Mouse (Mus musculus) testis, adult 2 months (tissue): ENCODE data around the gene Ccl28.

ENCODE experiments used
- CTCF ChIP-seq: fragments of 200-500 bp; IDR thresholded peaks from 2 replicates; pipeline ENCODE4 v1.5.1; 2012; ENCODE audit warnings: low read depth, mild to moderate bottlenecking, inconsistent platforms, low read length, moderate library complexity; ENCODE audit not compliant: control insufficient read depth, insufficient read depth, insufficient replicate concordance
- POLR2A ChIP-seq: fragments of 200-500 bp; IDR thresholded peaks from 2 replicates; pipeline ENCODE4 v1.6.1; 2012; ENCODE audit warnings: low read depth, mild to moderate bottlenecking, inconsistent platforms, low read length, moderate library complexity; ENCODE audit not compliant: control insufficient read depth

DNA sequence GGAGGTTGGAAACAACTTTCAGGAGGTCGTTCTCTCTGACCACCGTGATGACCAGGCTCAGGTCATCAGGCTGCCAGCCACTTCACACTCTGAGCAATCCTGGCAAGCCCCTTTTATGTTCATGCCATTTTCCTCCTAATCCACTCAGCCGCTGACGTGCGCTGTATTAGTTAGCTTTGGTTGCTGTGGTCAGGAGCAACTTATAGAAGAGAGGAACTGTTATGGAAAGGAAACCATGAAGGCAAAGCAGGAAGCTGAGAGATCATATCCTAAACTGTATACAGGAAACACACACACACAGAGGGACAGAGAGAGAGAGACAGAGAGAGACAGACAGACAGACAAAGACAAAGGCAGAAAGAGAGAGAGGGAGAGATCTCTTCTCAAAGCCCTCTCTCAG lies 15.7 kb downstream of the Ccl28 start:
- TF ChIP-seq POLR2A (no peak), CTCF (no peak)
